Mouse (Mus musculus) embryonic facial prominence, embryonic 11.5 days (tissue): ENCODE data around the gene Nat8. TPM values are rescaled to one million over a fixed set of nuclear protein-coding genes. Genes with fewer than 3 reads are reported as not detected.
"Not testable (repeated sequence)": the region's sequence is repeated elsewhere in the genome, so short reads cannot be mapped to it uniquely, and the experiment has no call there.

Source experiments
- ATAC-seq: fragments of 200-750 bp; cut with Nextera tagmentation; replicated peaks from 2 replicates; pipeline ENCODE4 v1.8.0; 2017; ENCODE audit warnings: low read depth; ENCODE audit not compliant: insufficient number of reproducible peaks, low FRiP score, low TSS enrichment
- DNase-seq: peaks from one replicate; pipeline ENCODE4 v3.0.0-alpha.2; 2015; ENCODE audit warnings: low spot score
- H3K27ac ChIP-seq: fragments of 300-500 bp; sonication (generic); replicated peaks from 2 replicates; pipeline ENCODE4 v1.5.1; 2014; ENCODE audit warnings: mild to moderate bottlenecking, low read depth, low read length, control low read depth
- H3K27me3 ChIP-seq: fragments of 300-500 bp; sonication (generic); 2 replicates; pipeline ENCODE4 v1.6.1; 2014; ENCODE audit warnings: mild to moderate bottlenecking, low read length, moderate library complexity, mixed read lengths; ENCODE audit not compliant: control insufficient read depth, insufficient read depth
- H3K36me3 ChIP-seq: fragments of 300-500 bp; sonication (generic); replicated peaks from 2 replicates; pipeline ENCODE4 v1.6.1; 2014; ENCODE audit warnings: low read depth, mild to moderate bottlenecking, low read length, moderate library complexity, mixed read lengths; ENCODE audit not compliant: control insufficient read depth, insufficient read depth
- H3K4me1 ChIP-seq: fragments of 300-500 bp; sonication (generic); 2 replicates; pipeline ENCODE4 v1.6.1; 2014; ENCODE audit warnings: low read length, mixed read lengths; ENCODE audit not compliant: control insufficient read depth, insufficient read depth
- H3K4me2 ChIP-seq: fragments of 300-500 bp; sonication (generic); 2 replicates; pipeline ENCODE4 v1.6.1; 2014; ENCODE audit warnings: low read depth, mild to moderate bottlenecking, control low read depth, low read length, moderate library complexity
- H3K4me3 ChIP-seq: fragments of 300-500 bp; sonication (generic); 2 replicates; pipeline ENCODE4 v1.5.1; 2014; ENCODE audit warnings: low read depth, low read length, control low read depth
- H3K9ac ChIP-seq: fragments of 300-500 bp; sonication (generic); replicated peaks from 2 replicates; pipeline ENCODE4 v1.6.1; 2014; ENCODE audit warnings: mild to moderate bottlenecking, control low read depth, low read length
- H3K9me3 ChIP-seq: fragments of 300-500 bp; sonication (generic); replicated peaks from 2 replicates; pipeline ENCODE4 v1.6.1; 2016; ENCODE audit warnings: mild to moderate bottlenecking, low read length, inconsistent platforms, mixed read lengths; ENCODE audit not compliant: control insufficient read depth
- WGBS: fragments of 180-500 bp; shearing (Covaris S2); extraction: QIAGEN DNeasy Blood & Tissue Kit; methylation state at CpG from one replicate; pipeline ENCODE4 v1.1.7; 2014; 5-methylcytosine and 5-hydroxymethylcytosine counted together
- microRNA-seq: library from miRNA; unstranded; fragments of <30 nt; microRNA quantifications from one replicate; pipeline ENCODE4, GENCODE M21; 2016; ENCODE audit warnings: borderline number of aligned reads
- polyA plus RNA-seq: library from polyadenylated mRNA; unstranded; fragments of >200 nt; fragmentation: Nextera tagmentation; extraction: Ambion mirVana; gene quantifications from 2 replicates; pipeline ENCODE4 v1.2.1, GENCODE M21; 2014

The Nat8 gene
- polyA plus RNA-seq, 1 experiment from 2014 or later = not detected

GRCm38 (mm10) chr6:85810942-85811537 lies 20.8 kb downstream of the Nat8 start:
- not testable (repeated sequence) for H3K4me3 ChIP-seq, DNase-seq, H3K27ac ChIP-seq, H3K36me3 ChIP-seq, ATAC-seq, H3K9ac ChIP-seq, H3K9me3 ChIP-seq, H3K4me1 ChIP-seq, H3K27me3 ChIP-seq, H3K4me2 ChIP-seq
- WGBS = 57% methylated on average over 2 of the region's 3 CpGs

GRCm38 (mm10) chr6:85810514-85810913 lies 21.4 kb downstream of the Nat8 start:
- not testable (repeated sequence) for H3K4me3 ChIP-seq, H3K27ac ChIP-seq, H3K4me2 ChIP-seq, ATAC-seq, H3K27me3 ChIP-seq, H3K9ac ChIP-seq, H3K9me3 ChIP-seq, DNase-seq, H3K4me1 ChIP-seq, H3K36me3 ChIP-seq
- WGBS = 83% methylated on average over 2 of the region's 3 CpGs

GRCm38 (mm10) chr6:85809784-85810183 lies 22.1 kb downstream of the Nat8 start:
- H3K9ac ChIP-seq, H3K4me3 ChIP-seq, DNase-seq, H3K9me3 ChIP-seq, ATAC-seq, H3K27ac ChIP-seq, H3K4me2 ChIP-seq, H3K27me3 ChIP-seq, H3K4me1 ChIP-seq, H3K36me3 ChIP-seq: not testable (repeated sequence)
- 72% methylated on average over 2 of the region's 3 CpGs for WGBS

- not testable (repeated sequence) for H3K27ac ChIP-seq, H3K4me2 ChIP-seq, ATAC-seq, H3K27me3 ChIP-seq, H3K36me3 ChIP-seq, H3K4me1 ChIP-seq, DNase-seq, H3K4me3 ChIP-seq, H3K9me3 ChIP-seq, H3K9ac ChIP-seq
- WGBS = 66% methylated on average over 5 of the region's 5 CpGs
These were observed 28.7 kb downstream of the Nat8 start for GRCm38 (mm10) chr6:85803180-85803579.

Small RNA genes lying within 50 kb of the gene (microRNA-seq; reads per million reads assigned to microRNA genes)
- gene Mir6375 = not detected

Other genes starting within 250 kb of the Nat8 start
- gene Alms1, start 244.6 kb downstream of the Nat8 start, polyA plus RNA-seq = 7.6 and 7.8 TPM in 2 replicates
- not detected in 2 replicates for gene Nat8f7, start 118.9 kb downstream of the Nat8 start, polyA plus RNA-seq
- not detected in 2 replicates for gene Nat8f3, start 66.3 kb downstream of the Nat8 start, polyA plus RNA-seq
- gene Nat8f6, start 11.1 kb downstream of the Nat8 start, polyA plus RNA-seq = not detected in 2 replicates
- not detected in 2 replicates for gene Nat8f5, start 11.1 kb downstream of the Nat8 start, polyA plus RNA-seq
- not detected in 2 replicates for gene Nat8f2, start 37.1 kb upstream of the Nat8 start, polyA plus RNA-seq
- 4.0 and 4.1 TPM in 2 replicates for gene Nat8f4, start 72.8 kb upstream of the Nat8 start, polyA plus RNA-seq
- gene Tprkb, start 79.8 kb upstream of the Nat8 start, polyA plus RNA-seq = 29.7 and 39.7 TPM in 2 replicates
- 4.1 and 6.1 TPM in 2 replicates for gene Nat8f1, start 83.6 kb upstream of the Nat8 start, polyA plus RNA-seq
- 43.7 and 45.3 TPM in 2 replicates for gene Dusp11, start 129.6 kb upstream of the Nat8 start, polyA plus RNA-seq
- gene Figla, start 184.1 kb upstream of the Nat8 start, polyA plus RNA-seq = not detected in 2 replicates
- 19.1 and 22.1 TPM in 2 replicates for gene Add2, start 196.6 kb upstream of the Nat8 start, polyA plus RNA-seq